Mouse (Mus musculus): Measurements from ENCODE around the gene Fbxl2. TPM values are rescaled to one million over a fixed set of nuclear protein-coding genes. Genes with fewer than 3 reads are reported as not detected.

Gene Fbxl2
- polyA plus RNA-seq, 1 experiment = 0.77 TPM

DNA sequence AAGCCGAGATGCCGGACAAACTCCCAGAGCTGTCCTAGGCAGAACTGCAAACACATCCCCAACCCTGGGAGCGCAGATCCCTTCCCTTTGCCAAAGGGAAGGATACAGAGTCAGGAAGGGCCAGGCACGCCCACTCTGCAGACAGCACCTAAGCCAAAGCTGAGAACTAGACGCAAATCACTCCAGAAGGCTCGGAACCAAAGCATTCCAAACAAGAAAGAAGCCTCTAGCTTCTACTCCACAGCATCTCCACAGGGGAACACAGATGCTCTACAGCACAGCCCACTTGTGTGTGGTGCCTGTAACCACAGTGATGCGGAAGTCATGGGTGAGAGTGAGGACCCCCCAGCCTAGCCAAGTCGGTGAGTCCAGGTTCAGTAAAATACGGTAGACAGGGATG lies 20.8 kb downstream of the Fbxl2 start:
- 43% methylated on average over 9 of the region's 9 CpGs for WGBS
- no peak for DNase-seq (ENCODE audit: low read depth, low spot score)

GRCm38 (mm10) chr9:114022141-114022540 lies 23.9 kb downstream of the Fbxl2 start:
- DNase-seq (ENCODE audit: low read depth, low spot score) = no peak
- 37% methylated on average over 4 of the region's 4 CpGs for WGBS

DNA sequence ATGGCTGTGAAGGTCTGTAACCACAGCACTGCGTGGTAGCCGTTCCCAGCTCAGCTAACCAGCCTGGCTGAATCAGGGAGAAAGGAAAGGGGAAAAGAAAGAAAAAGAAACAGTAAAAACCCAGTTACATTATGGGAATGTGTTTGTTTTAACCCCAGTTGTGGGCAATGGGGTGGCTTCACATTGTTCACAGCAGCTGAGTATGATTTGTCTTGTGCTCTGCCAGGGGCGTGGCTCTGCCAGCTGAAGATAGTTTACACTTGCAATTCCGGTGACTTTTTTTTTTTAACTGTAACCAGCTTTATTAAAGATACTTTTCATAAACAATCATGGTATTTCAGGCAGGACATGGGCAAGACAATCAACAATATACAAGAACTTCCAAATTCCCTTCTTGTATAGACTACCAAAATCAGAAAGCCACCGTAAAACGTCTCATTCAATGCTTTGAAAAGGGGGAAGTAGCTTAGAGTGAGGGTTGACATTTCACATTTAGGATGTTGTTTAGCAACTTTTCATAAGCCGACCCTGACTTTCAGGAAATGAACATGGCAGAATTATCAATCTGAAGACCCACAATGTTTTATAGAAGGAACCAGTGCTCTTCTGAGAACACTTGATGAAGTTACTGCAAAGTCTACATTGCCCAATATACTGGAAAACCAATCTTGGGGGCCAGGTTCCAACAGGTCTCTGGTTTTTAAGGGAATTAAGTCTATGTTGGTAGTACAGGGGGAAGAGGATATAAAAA lies 26.8 kb downstream of the Fbxl2 start:
- no peak for DNase-seq (ENCODE audit: low read depth, low spot score)
- WGBS = 79% methylated on average over 7 of the region's 7 CpGs

GRCm38 (mm10) chr9:114016402-114016801 lies 29.6 kb downstream of the Fbxl2 start:
- WGBS = 46% methylated on average over 4 of the region's 4 CpGs

DNA sequence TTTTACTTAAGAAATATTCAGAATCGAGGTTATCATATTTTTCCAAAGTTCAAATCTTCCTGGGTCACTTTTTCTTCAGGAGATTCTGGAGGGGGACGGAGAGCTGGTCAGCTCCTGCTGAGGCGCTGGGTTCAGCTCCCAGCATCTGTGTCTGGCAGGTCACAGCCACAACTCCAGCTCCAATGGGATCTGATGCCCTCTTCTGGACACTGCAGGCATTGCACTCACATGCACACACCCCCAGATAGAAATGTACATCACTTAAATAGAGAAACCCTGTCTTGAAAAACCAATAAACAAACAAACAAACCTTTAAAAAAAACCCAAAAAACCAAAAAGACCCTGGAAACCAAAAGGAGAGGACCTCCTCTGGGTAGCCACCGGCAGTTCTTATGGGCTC lies 30.3 kb downstream of the Fbxl2 start:
- DNase-seq (ENCODE audit: low read depth, low spot score) = no peak
- 87% methylated on average over 4 of the region's 4 CpGs for WGBS

More at GRCm38 (mm10) chr9:114016402-114016801, 29.6 kb downstream of the Fbxl2 start:
- DNase-seq (ENCODE audit: low read depth, low spot score) = no peak

DNA sequence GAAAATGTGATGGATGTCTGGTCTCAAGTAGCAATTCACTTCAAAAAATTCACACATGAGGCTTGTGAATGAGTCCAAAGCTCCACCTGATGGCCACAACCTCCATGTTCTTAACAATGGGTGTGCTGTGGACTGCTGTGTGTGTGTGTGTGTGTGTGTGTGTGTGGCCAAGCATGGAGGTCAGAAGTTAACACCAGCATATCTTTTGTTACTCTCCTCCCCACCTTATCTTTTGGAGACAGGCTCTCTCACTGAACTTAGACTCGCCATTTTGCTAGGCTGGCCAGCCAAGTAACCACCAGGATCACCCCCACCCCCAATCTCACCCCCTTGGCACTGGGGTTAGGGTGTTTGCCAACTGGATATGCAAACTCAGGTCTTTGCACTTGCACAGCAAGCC lies 32.0 kb downstream of the Fbxl2 start:
- 85% methylated on average over 1 of the region's 1 CpGs for WGBS
- no peak for DNase-seq (ENCODE audit: low read depth, low spot score)

DNA sequence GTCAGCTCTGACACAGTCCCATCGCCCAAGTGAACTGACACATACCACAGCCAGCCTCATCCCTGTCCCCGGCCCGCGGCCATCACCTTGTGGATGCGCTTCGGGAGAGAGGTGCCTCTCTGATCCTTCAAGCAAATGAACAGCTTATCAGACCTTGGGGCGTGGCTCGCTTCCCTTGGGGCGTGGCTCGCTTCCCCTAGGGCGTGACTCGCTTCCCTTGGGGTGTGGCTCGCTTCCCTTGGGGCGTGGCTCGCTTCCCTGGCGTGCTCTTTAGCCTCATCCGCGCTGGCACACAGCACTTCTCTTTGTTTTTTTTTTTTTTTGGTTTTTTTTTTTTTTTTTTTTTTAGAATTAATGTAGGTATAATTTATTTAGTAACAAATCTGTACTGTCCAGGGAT lies 34.8 kb downstream of the Fbxl2 start:
- no peak for DNase-seq (ENCODE audit: low read depth, low spot score)
- WGBS = 72% methylated on average over 18 of the region's 18 CpGs

DNA sequence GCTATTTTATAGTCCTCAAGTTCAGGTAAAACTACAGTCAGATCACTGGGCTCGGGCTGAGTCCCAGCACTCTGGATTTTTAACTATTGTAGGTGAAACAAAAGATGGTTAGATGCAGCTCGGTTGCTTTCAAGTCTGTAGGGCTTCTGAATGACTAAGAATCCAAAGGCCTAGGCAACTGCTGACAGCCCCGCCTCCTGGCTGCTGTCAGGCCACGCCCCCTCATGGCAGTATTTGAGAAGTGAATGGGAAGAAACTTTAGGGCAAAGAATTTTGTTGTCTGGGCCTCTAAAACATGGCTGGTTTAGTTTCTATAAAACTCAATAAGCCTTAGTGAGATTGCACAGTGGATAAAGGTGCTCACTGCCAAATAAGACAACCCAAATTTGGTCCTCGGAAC lies 36.5 kb downstream of the Fbxl2 start:
- 52% methylated on average over 5 of the region's 5 CpGs for WGBS

DNA sequence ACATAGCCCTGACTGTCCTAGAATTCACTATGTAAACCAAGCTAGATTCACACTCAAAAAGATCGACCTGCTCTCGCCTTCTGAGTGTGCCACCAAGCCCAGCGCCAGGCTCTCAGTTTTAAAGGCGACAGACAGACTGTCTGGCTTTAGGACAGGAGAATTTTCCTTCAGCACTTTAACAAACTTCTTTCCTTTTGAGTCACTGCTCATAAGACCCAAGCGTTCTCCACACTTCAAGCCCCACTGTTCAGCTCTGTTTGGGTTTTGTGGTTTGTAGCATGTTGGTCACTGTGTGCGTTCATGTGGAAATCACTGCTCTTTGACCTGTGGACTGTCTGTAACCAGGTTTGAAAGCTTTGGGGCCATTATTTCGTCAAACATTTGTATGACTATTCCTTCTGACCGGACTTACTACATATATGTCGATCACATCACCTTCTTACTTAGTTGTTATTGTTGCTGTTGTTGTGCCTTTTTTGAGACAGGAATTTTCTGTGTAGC lies 38.1 kb downstream of the Fbxl2 start:
- no peak for DNase-seq (ENCODE audit: low read depth, low spot score)
- WGBS = 86% methylated on average over 9 of the region's 9 CpGs

More for the DNA sequence above, 36.5 kb downstream of the Fbxl2 start:
- no peak for DNase-seq (ENCODE audit: low read depth, low spot score)

DNA sequence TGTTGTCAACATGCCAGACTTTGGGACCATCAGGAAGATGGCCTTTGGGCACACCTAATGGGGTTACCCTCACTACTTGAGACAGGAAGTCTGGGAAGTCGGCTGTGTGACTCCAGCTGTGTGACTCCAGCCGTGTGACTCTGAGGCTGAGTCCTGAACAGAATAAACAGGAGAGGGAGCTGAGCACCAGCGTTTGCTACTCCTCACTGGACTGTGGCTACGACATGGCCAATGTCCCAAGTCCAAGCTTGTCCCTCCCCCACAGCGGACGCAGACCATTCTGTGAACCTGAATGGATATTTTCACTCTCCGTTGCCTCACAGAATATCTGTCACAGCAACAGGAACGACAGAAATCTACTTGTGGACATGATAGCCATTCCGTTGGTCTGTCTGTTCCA lies 39.2 kb downstream of the Fbxl2 start:
- DNase-seq (ENCODE audit: low read depth, low spot score) = no peak
- WGBS = 72% methylated on average over 9 of the region's 9 CpGs

GRCm38 (mm10) chr9:113998311-113998710 lies 47.7 kb downstream of the Fbxl2 start:
- 57% methylated on average over 2 of the region's 2 CpGs for WGBS
- no peak for DNase-seq (ENCODE audit: low read depth, low spot score)

DNA sequence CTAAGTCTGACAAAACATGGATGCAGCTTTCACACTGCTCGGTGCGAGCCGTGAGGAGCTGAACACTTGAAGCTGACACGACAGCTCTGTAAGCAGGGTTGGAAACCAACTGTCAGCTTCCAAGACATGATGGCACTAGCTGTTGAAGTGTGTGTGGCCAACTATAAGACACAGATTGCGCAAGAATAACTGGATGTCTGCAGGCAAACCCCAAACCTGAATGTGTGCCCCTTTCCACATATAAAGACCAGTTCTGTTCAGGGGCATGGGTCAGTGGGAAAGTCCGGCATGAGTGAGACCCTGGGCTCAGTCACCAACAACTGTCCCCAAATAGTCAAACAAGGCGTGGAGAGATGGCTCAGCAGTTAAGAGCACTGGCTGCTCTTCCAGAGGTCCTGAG lies 53.2 kb downstream of the Fbxl2 start:
- 86% methylated on average over 7 of the region's 7 CpGs for WGBS

DNA sequence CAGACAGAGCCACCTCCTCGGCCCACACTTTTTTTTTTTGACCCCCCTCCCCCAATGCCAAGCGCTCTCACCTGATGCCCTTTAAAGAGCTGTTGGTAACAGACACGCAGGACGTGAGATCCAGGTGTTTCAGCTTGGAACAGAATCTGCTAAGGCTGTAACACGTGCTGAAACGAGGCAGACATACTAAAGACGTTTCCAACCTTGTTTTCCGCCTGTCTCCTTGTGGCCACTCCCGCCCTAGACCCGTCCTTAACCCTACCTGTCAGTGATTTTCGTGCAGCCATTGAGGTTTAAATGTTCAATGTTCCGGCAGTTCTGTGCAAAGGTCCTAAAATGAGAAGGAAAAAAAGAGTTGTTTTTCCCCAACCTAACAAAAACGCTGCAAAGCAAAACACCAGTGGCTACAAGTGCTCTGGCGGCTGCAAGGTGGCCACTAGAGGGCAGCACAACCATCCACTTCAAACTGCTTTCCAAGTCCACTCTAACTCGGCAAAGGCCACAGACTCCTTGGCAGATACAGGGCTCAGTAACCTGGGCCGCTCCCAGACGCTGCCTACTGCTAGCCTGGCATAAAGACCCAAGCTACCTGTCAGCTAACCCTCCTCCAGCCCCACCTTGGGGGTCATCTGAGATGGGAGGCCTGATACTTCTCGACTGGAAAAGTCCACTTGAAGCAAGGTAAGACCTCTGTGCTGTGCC lies 55.3 kb downstream of the Fbxl2 start:
- DNase-seq (ENCODE audit: low read depth, low spot score) = peak; percentile 58
- 12% methylated on average over 18 of the region's 18 CpGs for WGBS

More for the DNA sequence above, 53.2 kb downstream of the Fbxl2 start:
- DNase-seq (ENCODE audit: low read depth, low spot score) = no peak

DNA sequence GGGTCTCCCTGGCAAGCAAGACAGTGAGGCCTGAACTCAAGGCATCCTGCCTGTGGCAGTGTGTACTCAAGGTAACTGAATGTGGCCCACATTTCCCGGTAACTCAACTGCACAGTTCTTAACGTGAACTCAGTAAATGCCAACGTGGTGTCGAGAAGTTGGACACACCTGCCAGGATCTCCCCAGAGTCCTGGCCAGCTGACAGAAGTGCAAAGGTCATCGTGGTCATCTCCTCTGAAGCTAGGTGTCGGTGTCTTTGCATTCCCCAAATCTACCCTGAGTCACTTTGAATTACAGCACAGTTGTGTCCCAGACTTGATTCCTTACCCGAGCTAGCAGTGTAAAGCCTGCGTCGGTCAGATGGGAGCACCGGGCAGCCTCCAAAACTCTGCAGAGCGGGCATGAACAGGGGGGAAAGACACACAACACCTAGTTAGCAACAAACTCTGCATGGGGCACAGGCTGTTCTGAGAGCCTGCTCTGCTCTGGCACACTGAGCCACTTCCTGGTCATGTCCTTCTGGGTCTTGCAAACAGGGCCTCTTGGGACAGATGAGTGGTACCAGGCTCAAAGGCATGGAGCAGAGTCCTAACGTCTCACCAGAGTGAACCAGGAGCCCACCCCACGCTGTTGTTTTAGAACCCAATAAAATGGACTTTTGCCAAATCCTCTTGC lies 60.9 kb downstream of the Fbxl2 start:
- DNase-seq (ENCODE audit: low read depth, low spot score) = no peak
- 41% methylated on average over 13 of the region's 13 CpGs for WGBS

GRCm38 (mm10) chr9:113982883-113983670 lies 62.9 kb downstream of the Fbxl2 start:
- DNase-seq (ENCODE audit: low read depth, low spot score) = no peak
- WGBS = 81% methylated on average over 11 of the region's 11 CpGs

DNA sequence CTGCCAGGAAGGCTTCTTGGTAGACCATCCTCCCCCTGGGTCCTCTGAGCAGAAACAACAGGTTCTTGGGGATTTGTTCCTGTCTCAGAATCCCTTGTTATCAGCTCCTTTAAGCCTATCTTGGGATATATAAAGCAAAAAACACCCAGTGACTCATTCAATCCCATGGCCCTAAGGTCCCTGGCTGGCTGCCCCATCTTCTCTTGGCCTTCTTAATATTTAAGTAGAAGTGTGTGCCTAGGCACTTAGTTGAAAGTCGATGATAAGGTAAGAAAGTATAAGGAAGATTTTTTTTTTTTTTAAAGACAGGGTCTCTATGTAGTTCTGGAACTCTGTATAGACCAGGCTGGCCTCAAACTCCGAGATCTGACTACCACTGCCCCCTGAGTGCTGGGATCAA lies 63.5 kb downstream of the Fbxl2 start:
- DNase-seq (ENCODE audit: low read depth, low spot score) = no peak
- 85% methylated on average over 2 of the region's 2 CpGs for WGBS

DNA sequence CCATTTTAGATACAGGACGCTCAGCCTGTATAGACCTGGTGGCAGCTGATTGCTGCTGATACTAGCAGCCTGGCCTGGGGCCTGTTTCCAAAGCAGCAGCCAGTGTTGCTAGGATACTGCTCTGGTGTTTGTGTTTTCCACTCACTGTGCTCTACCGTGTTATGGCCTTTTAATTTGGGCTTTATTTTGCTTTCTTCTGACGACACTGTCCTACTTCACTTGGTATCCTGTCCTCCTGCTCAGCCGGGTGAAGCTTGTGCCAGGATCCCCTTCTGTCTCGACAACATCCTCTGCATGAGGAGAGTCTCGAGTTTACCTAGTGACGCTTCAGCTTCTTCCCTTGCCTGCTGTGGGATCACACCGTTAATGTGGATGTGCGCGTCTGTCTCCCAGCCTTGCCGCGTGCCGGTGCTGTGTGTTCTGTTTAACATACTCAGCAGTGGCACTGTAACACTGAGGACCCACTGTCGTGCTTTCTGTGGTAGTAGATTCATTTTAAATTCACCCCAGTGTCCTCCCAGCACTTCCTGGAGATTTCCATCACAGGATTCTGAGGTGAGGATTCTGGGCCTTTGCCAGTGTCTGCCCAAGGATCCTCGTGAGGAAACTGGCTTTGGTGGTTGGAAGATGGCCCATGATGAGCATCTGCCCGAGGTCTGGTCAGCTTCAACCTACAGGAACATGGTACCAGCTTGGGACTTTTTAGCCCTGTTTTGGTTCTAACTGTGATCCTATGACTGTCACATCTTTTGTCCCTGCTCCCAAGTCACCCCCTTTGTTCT lies 64.7 kb downstream of the Fbxl2 start:
- DNase-seq (ENCODE audit: low read depth, low spot score) = no peak

GRCm38 (mm10) chr9:113979356-113979755 lies 66.6 kb downstream of the Fbxl2 start:
- no peak for DNase-seq (ENCODE audit: low read depth, low spot score)
- WGBS = 76% methylated on average over 13 of the region's 13 CpGs

More for the DNA sequence above, 64.7 kb downstream of the Fbxl2 start:
- WGBS = 52% methylated on average over 16 of the region's 16 CpGs

GRCm38 (mm10) chr9:113978656-113979055 lies 67.3 kb downstream of the Fbxl2 start:
- WGBS = 30% methylated on average over 7 of the region's 7 CpGs
- peak; percentile 8 for DNase-seq (ENCODE audit: low read depth, low spot score)

All from large intestine, adult 2 months (tissue).